Mouse (Mus musculus): ENCODE measurements around the gene Emp2.

The Emp2 gene

GRCm38 (mm10) chr16:10313646-10314088, at the start of gene Emp2:
Emp2 (minus strand) TSS chr16:10313968.
- no peak for DNase-seq (ENCODE audit: low spot score in 2 of 2)

GRCm38 (mm10) chr16:10363061-10363460, 49.3 kb upstream of the Emp2 start:
- no peak for DNase-seq (ENCODE audit: low spot score in 2 of 2)

GRCm38 (mm10) chr16:10359241-10359640, 45.5 kb upstream of the Emp2 start:
- DNase-seq (ENCODE audit: low spot score in 2 of 2), result no peak

GRCm38 (mm10) chr16:10358010-10358934, 44.5 kb upstream of the Emp2 start:
- peak in 1 of 2 experiments; percentile 15 for DNase-seq (ENCODE audit: low spot score in 2 of 2)

GRCm38 (mm10) chr16:10355004-10355403, 41.2 kb upstream of the Emp2 start:
- no peak for DNase-seq (ENCODE audit: low spot score in 2 of 2)

GRCm38 (mm10) chr16:10351050-10351636, 37.4 kb upstream of the Emp2 start:
- DNase-seq (ENCODE audit: low spot score in 2 of 2), result no peak

GRCm38 (mm10) chr16:10349876-10350275, 36.1 kb upstream of the Emp2 start:
- no peak for DNase-seq (ENCODE audit: low spot score in 2 of 2)

- no peak for DNase-seq (ENCODE audit: low spot score in 2 of 2)
These were observed 35.7 kb upstream of the Emp2 start for GRCm38 (mm10) chr16:10349436-10349835.

GRCm38 (mm10) chr16:10347551-10347950, 33.8 kb upstream of the Emp2 start:
- DNase-seq (ENCODE audit: low spot score in 2 of 2), result no peak

GRCm38 (mm10) chr16:10341110-10341509, 27.3 kb upstream of the Emp2 start:
- no peak for DNase-seq (ENCODE audit: low spot score in 2 of 2)

GRCm38 (mm10) chr16:10339930-10340329, 26.2 kb upstream of the Emp2 start:
- DNase-seq (ENCODE audit: low spot score in 2 of 2), result no peak

GRCm38 (mm10) chr16:10338601-10339000, 24.8 kb upstream of the Emp2 start:
- no peak for DNase-seq (ENCODE audit: low spot score in 2 of 2)

GRCm38 (mm10) chr16:10337422-10338197, 23.8 kb upstream of the Emp2 start:
- DNase-seq (ENCODE audit: low spot score in 2 of 2), result no peak

- DNase-seq (ENCODE audit: low spot score in 2 of 2), result no peak
These were observed 23.0 kb upstream of the Emp2 start for GRCm38 (mm10) chr16:10336454-10337421.

- no peak for DNase-seq (ENCODE audit: low spot score in 2 of 2)
These were observed 22.2 kb upstream of the Emp2 start for GRCm38 (mm10) chr16:10335953-10336352.

GRCm38 (mm10) chr16:10332732-10333131, 19.0 kb upstream of the Emp2 start:
- no peak for DNase-seq (ENCODE audit: low spot score in 2 of 2)

GRCm38 (mm10) chr16:10330586-10331495, 17.1 kb upstream of the Emp2 start:
- no peak for DNase-seq (ENCODE audit: low spot score in 2 of 2)

GRCm38 (mm10) chr16:10327563-10328333, 14.0 kb upstream of the Emp2 start:
- DNase-seq (ENCODE audit: low spot score in 2 of 2), result no peak

- DNase-seq (ENCODE audit: low spot score in 2 of 2), result no peak
These were observed 6.3 kb upstream of the Emp2 start for GRCm38 (mm10) chr16:10319914-10320569.

Data from natural killer cell, adult 2 months (primary cell).